Mouse (Mus musculus) myocyte (in vitro differentiated cells): ENCODE measurements around the gene Rnase2b. TPM values are rescaled to one million over a fixed set of nuclear protein-coding genes. Genes with fewer than 3 reads are reported as not detected.
"Not testable (repeated sequence)": the region's sequence is repeated elsewhere in the genome, so short reads cannot be mapped to it uniquely, and the experiment has no call there.

Experiments
- H3K27me3 ChIP-seq: one replicate; pipeline ENCODE4 v1.6.1; 2011; ENCODE audit not compliant: control insufficient read depth, insufficient read depth, insufficient read length
- H3K36me3 ChIP-seq: one replicate; pipeline ENCODE4 v1.6.1; 2011; ENCODE audit not compliant: control insufficient read depth, insufficient read depth
- H3K4me2 ChIP-seq: one replicate; pipeline ENCODE4 v1.6.1; 2011; ENCODE audit warnings: low read depth, control low read depth
- H3K4me3 ChIP-seq: one replicate; pipeline ENCODE4 v1.5.1; 2011; ENCODE audit warnings: mild to moderate bottlenecking, control low read depth, moderate library complexity
- H3K79me2 ChIP-seq: one replicate; pipeline ENCODE4 v1.6.1; 2011; ENCODE audit not compliant: control insufficient read depth, insufficient read depth
- H3ac ChIP-seq: one replicate; pipeline ENCODE4 v1.6.1; 2011; ENCODE audit not compliant: control insufficient read depth, insufficient read length
- CEBPB ChIP-seq: IDR thresholded peaks from 2 replicates; pipeline ENCODE4 v1.6.1; 2011; ENCODE audit warnings: mild to moderate bottlenecking, moderate library complexity; ENCODE audit not compliant: poor library complexity, insufficient read depth, severe bottlenecking
- E2F4 ChIP-seq: IDR thresholded peaks from one replicate; pipeline ENCODE4 v1.6.1; 2011; ENCODE audit warnings: mild to moderate bottlenecking, control low read depth, moderate library complexity; ENCODE audit not compliant: insufficient read depth
- MAX ChIP-seq: IDR thresholded peaks from one replicate; pipeline ENCODE4 v1.6.1; 2011; ENCODE audit warnings: low read depth, mild to moderate bottlenecking, control low read depth
- MYOD1 ChIP-seq, 3 experiments: IDR thresholded peaks; one replicate each; pipeline ENCODE4 v1.6.1; 2011; ENCODE audit warnings: control low read depth in 2 of 3, low read depth in 2 of 3, mild to moderate bottlenecking in 2 of 3, moderate library complexity in 1 of 3; ENCODE audit not compliant: insufficient read length in 2 of 3, control insufficient read depth in 1 of 3
- MYOG ChIP-seq, 3 experiments: IDR thresholded peaks; one replicate each; pipeline ENCODE4 v1.6.1; 2011; ENCODE audit warnings: control low read depth in 2 of 3, low read depth in 2 of 3, mild to moderate bottlenecking in 2 of 3; ENCODE audit not compliant: insufficient read length in 2 of 3, control insufficient read depth in 1 of 3, insufficient read depth in 1 of 3
- POLR2A ChIP-seq: IDR thresholded peaks from one replicate; pipeline ENCODE4 v1.6.1; 2011; ENCODE audit warnings: low read depth, mild to moderate bottlenecking, control low read depth, moderate library complexity; ENCODE audit not compliant: insufficient read length
- POLR2AphosphoS2 ChIP-seq: IDR thresholded peaks from one replicate; pipeline ENCODE4 v1.6.1; 2011; ENCODE audit warnings: low read depth, control low read depth; ENCODE audit not compliant: insufficient read length
- REST ChIP-seq: IDR thresholded peaks from one replicate; pipeline ENCODE4 v1.6.1; 2011; ENCODE audit warnings: mild to moderate bottlenecking, control low read depth, moderate library complexity; ENCODE audit not compliant: insufficient read depth, insufficient read length
- SRF ChIP-seq: IDR thresholded peaks from one replicate; pipeline ENCODE4 v1.6.1; 2011; ENCODE audit warnings: low read depth; ENCODE audit not compliant: control insufficient read depth, insufficient read length
- TCF12 ChIP-seq: IDR thresholded peaks from one replicate; pipeline ENCODE4 v1.6.1; 2011; ENCODE audit warnings: mild to moderate bottlenecking, control low read depth; ENCODE audit not compliant: poor library complexity, insufficient read depth, severe bottlenecking
- TCF3 ChIP-seq: IDR thresholded peaks from one replicate; pipeline ENCODE4 v1.6.1; 2011; ENCODE audit warnings: low read depth, control low read depth; ENCODE audit not compliant: insufficient read length
- USF1 ChIP-seq: IDR thresholded peaks from one replicate; pipeline ENCODE4 v1.6.1; 2011; ENCODE audit warnings: low read depth, mild to moderate bottlenecking, control low read depth, moderate library complexity
- polyA plus RNA-seq: library from polyadenylated mRNA; unstranded; fragments of >200 nt; fragmentation: generic; extraction: Trizol; gene quantifications from one replicate; pipeline ENCODE4 v1.2.1, GENCODE M21; 2012; ENCODE audit warnings: missing spikeins

Gene Rnase2b
- polyA plus RNA-seq, 1 experiment, result not detected

GRCm38 (mm10) chr14:51150206-51150831, 11.7 kb upstream of the Rnase2b start:
- TF ChIP-seq CEBPB, result no peak
- no peak for TF ChIP-seq POLR2A
- TF ChIP-seq USF1, result no peak
- TF ChIP-seq POLR2AphosphoS2, result no peak
- TF ChIP-seq MYOD1 (IDR thresholded peaks at IDR 0.05; ENCODE audit: control insufficient read depth in 1 of 3, insufficient read length in 2 of 3, low read depth in 2 of 3), result no peak
- no peak for TF ChIP-seq MAX
- TF ChIP-seq MYOG (IDR thresholded peaks at IDR 0.05; ENCODE audit: control insufficient read depth in 1 of 3, insufficient read depth in 1 of 3, insufficient read length in 2 of 3, low read depth in 2 of 3), result no peak
- no peak for TF ChIP-seq TCF3
- no peaks in the 10 kb centered on the region for H3K79me2 ChIP-seq

GRCm38 (mm10) chr14:51152249-51152870, 9.7 kb upstream of the Rnase2b start:
- Histone ChIP-seq H3K27me3 (no peaks in the 10 kb centered on the region), H3ac (no peak overlapping the region), H3K4me2 (no peak overlapping the region), H3K4me3 (no peak overlapping the region), H3K36me3 (no peaks in the 10 kb centered on the region), H3K79me2 (no peaks in the 10 kb centered on the region)
- no peak for TF ChIP-seq POLR2AphosphoS2

More at GRCm38 (mm10) chr14:51150206-51150831, 11.7 kb upstream of the Rnase2b start:
- no peak overlapping the region for H3K4me2 ChIP-seq
- H3ac ChIP-seq, result no peak overlapping the region
- H3K27me3 ChIP-seq, result no peaks in the 10 kb centered on the region
- no peaks in the 10 kb centered on the region for H3K36me3 ChIP-seq
- H3K4me3 ChIP-seq, result no peak overlapping the region

- H3ac ChIP-seq, result no peak overlapping the region
- H3K4me2 ChIP-seq, result no peak overlapping the region
- TF ChIP-seq E2F4 (no peak), CEBPB (no peak), USF1 (no peak), POLR2AphosphoS2 (no peak), TCF12 (no peak), POLR2A (no peak), SRF (no peak), MYOD1 (IDR thresholded peaks at IDR 0.05; ENCODE audit: control insufficient read depth in 1 of 3, insufficient read length in 2 of 3, low read depth in 2 of 3) (no peak), MYOG (IDR thresholded peaks at IDR 0.05; ENCODE audit: control insufficient read depth in 1 of 3, insufficient read depth in 1 of 3, insufficient read length in 2 of 3, low read depth in 2 of 3) (no peak), MAX (no peak), REST (no peak)
- no peaks in the 10 kb centered on the region for H3K36me3 ChIP-seq
- no peaks in the 10 kb centered on the region for H3K27me3 ChIP-seq
- H3K79me2 ChIP-seq, result no peaks in the 10 kb centered on the region
- H3K4me3 ChIP-seq, result no peak overlapping the region
These were observed 5.9 kb upstream of the Rnase2b start for GRCm38 (mm10) chr14:51156056-51156735.

- no peaks in the 10 kb centered on the region for H3K27me3 ChIP-seq
- no peak overlapping the region for H3ac ChIP-seq
- TF ChIP-seq TCF3, result no peak
- TF ChIP-seq POLR2AphosphoS2, result no peak
- no peak for TF ChIP-seq SRF
- TF ChIP-seq USF1, result no peak
- TF ChIP-seq CEBPB, result no peak
- H3K4me3 ChIP-seq, result no peak overlapping the region
- no peak overlapping the region for H3K4me2 ChIP-seq
- no peaks in the 10 kb centered on the region for H3K36me3 ChIP-seq
- H3K79me2 ChIP-seq, result no peaks in the 10 kb centered on the region
These were observed 5.4 kb upstream of the Rnase2b start for GRCm38 (mm10) chr14:51156736-51157068.

- Histone ChIP-seq H3K27me3 (no peaks in the 10 kb centered on the region), H3K4me3 (no peak overlapping the region), H3K79me2 (no peaks in the 10 kb centered on the region), H3ac (no peak overlapping the region), H3K36me3 (no peaks in the 10 kb centered on the region), H3K4me2 (no peak overlapping the region)
- TF ChIP-seq CEBPB, result no peak
- TF ChIP-seq USF1, result no peak
- no peak for TF ChIP-seq MYOD1 (IDR thresholded peaks at IDR 0.05; ENCODE audit: control insufficient read depth in 1 of 3, insufficient read length in 2 of 3, low read depth in 2 of 3)
- no peak for TF ChIP-seq TCF3
- TF ChIP-seq REST, result no peak
- TF ChIP-seq POLR2AphosphoS2, result no peak
- TF ChIP-seq SRF, result no peak
- no peak for TF ChIP-seq POLR2A
- TF ChIP-seq E2F4, result no peak
- no peak for TF ChIP-seq TCF12
- TF ChIP-seq MYOG (IDR thresholded peaks at IDR 0.05; ENCODE audit: control insufficient read depth in 1 of 3, insufficient read depth in 1 of 3, insufficient read length in 2 of 3, low read depth in 2 of 3), result no peak
- no peak for TF ChIP-seq MAX
These were observed 5.0 kb upstream of the Rnase2b start for GRCm38 (mm10) chr14:51157072-51157471.

GRCm38 (mm10) chr14:51163323-51163722, 1.3 kb downstream of the Rnase2b start:
- not testable (repeated sequence) for H3K36me3 ChIP-seq, H3K79me2 ChIP-seq, H3K4me2 ChIP-seq, H3ac ChIP-seq, H3K4me3 ChIP-seq, H3K27me3 ChIP-seq
